Mouse (Mus musculus): ENCODE data around the gene Pym1. TPM values are rescaled to one million over a fixed set of nuclear protein-coding genes. Genes with fewer than 3 reads are reported as not detected.

The Pym1 gene
- polyA plus RNA-seq, 1 experiment from 2014 or later: 45.9 TPM

- H3K27me3 ChIP-seq (ENCODE audit: control insufficient read depth, insufficient read depth, low read length): peaks cover 6% of the 10 kb centered on the region
- WGBS: 33% methylated on average over 9 of the region's 9 CpGs
- peak overlapping the region; percentile 73 for H3K4me3 ChIP-seq (ENCODE audit: low read depth, low read length)
- H3K9ac ChIP-seq (replicated peaks; ENCODE audit: low read length): peak overlapping the region; percentile 83
- peak overlapping the region; percentile 79 for H3K4me2 ChIP-seq (ENCODE audit: low read depth, low read length)
- H3K27ac ChIP-seq (replicated peaks; ENCODE audit: low read depth, low read length): peak overlapping the region; percentile 97
- H3K36me3 ChIP-seq (replicated peaks; ENCODE audit: control insufficient read depth, insufficient read depth, low read depth, low read length): no peaks in the 10 kb centered on the region
- ATAC-seq (replicated peaks; ENCODE audit: insufficient number of reproducible peaks, low FRiP score, low TSS enrichment, low read depth) (no peak), DNase-seq (ENCODE audit: low spot score) (no peak)
- H3K9me3 ChIP-seq (replicated peaks; ENCODE audit: control insufficient read depth, low read length): no peaks in the 10 kb centered on the region
- H3K4me1 ChIP-seq (ENCODE audit: control insufficient read depth, insufficient read depth, low read length): peaks cover 4% of the 10 kb centered on the region; the same call in 1 of the 2 replicates
Measured at GRCm38 (mm10) chr10:128746972-128747645, 580 bp upstream of the Pym1 start.

GRCm38 (mm10) chr10:128748252-128748864, 669 bp downstream of the Pym1 start:
- peak overlapping the region; percentile 79 for H3K4me2 ChIP-seq (ENCODE audit: low read depth, low read length)
- no peaks in the 10 kb centered on the region for H3K36me3 ChIP-seq (replicated peaks; ENCODE audit: control insufficient read depth, insufficient read depth, low read depth, low read length)
- peak overlapping the region; percentile 73 for H3K4me3 ChIP-seq (ENCODE audit: low read depth, low read length)
- no peaks in the 10 kb centered on the region for H3K9me3 ChIP-seq (replicated peaks; ENCODE audit: control insufficient read depth, low read length)
- peak overlapping the region; percentile 97 for H3K27ac ChIP-seq (replicated peaks; ENCODE audit: low read depth, low read length)
- WGBS: 0% methylated on average over 34 of the region's 37 CpGs
- DNase-seq (ENCODE audit: low spot score) (peak; percentile 96), ATAC-seq (replicated peaks; ENCODE audit: insufficient number of reproducible peaks, low FRiP score, low TSS enrichment, low read depth) (peak; percentile 84)
- H3K4me1 ChIP-seq (ENCODE audit: control insufficient read depth, insufficient read depth, low read length): peaks cover 4% of the 10 kb centered on the region; the same call in 1 of the 2 replicates
- peak overlapping the region; percentile 83 for H3K9ac ChIP-seq (replicated peaks; ENCODE audit: low read length)
- H3K27me3 ChIP-seq (ENCODE audit: control insufficient read depth, insufficient read depth, low read length): no peaks in the 10 kb centered on the region

- DNase-seq (ENCODE audit: low spot score) (peak; percentile 20), ATAC-seq (replicated peaks; ENCODE audit: insufficient number of reproducible peaks, low FRiP score, low TSS enrichment, low read depth) (no peak)
- Histone ChIP-seq H3K27ac (replicated peaks; ENCODE audit: low read depth, low read length) (no peak overlapping the region), H3K27me3 (ENCODE audit: control insufficient read depth, insufficient read depth, low read length) (no peaks in the 10 kb centered on the region), H3K4me1 (ENCODE audit: control insufficient read depth, insufficient read depth, low read length) (no peaks in the 10 kb centered on the region), H3K9ac (replicated peaks; ENCODE audit: low read length) (no peak overlapping the region), H3K4me3 (ENCODE audit: low read depth, low read length) (no peak overlapping the region), H3K36me3 (replicated peaks; ENCODE audit: control insufficient read depth, insufficient read depth, low read depth, low read length) (no peaks in the 10 kb centered on the region), H3K9me3 (replicated peaks; ENCODE audit: control insufficient read depth, low read length) (no peaks in the 10 kb centered on the region), H3K4me2 (ENCODE audit: low read depth, low read length) (no peak overlapping the region)
- WGBS: 78% methylated on average over 2 of the region's 2 CpGs
Measured at GRCm38 (mm10) chr10:128772895-128773294, 25.2 kb downstream of the Pym1 start.

- H3K36me3 ChIP-seq (replicated peaks; ENCODE audit: control insufficient read depth, insufficient read depth, low read depth, low read length): no peaks in the 10 kb centered on the region
- H3K9ac ChIP-seq (replicated peaks; ENCODE audit: low read length): no peak overlapping the region
- DNase-seq (ENCODE audit: low spot score): peak; percentile 48
- H3K4me3 ChIP-seq (ENCODE audit: low read depth, low read length): no peak overlapping the region
- no peaks in the 10 kb centered on the region for H3K27me3 ChIP-seq (ENCODE audit: control insufficient read depth, insufficient read depth, low read length)
- H3K27ac ChIP-seq (replicated peaks; ENCODE audit: low read depth, low read length): no peak overlapping the region
- H3K4me1 ChIP-seq (ENCODE audit: control insufficient read depth, insufficient read depth, low read length): no peaks in the 10 kb centered on the region
- 17% methylated on average over 5 of the region's 5 CpGs for WGBS
- no peaks in the 10 kb centered on the region for H3K9me3 ChIP-seq (replicated peaks; ENCODE audit: control insufficient read depth, low read length)
- no peak for ATAC-seq (replicated peaks; ENCODE audit: insufficient number of reproducible peaks, low FRiP score, low TSS enrichment, low read depth)
- H3K4me2 ChIP-seq (ENCODE audit: low read depth, low read length): no peak overlapping the region
Measured at GRCm38 (mm10) chr10:128773685-128774084, 26.0 kb downstream of the Pym1 start.

GRCm38 (mm10) chr10:128778441-128778840, 30.8 kb downstream of the Pym1 start:
- Histone ChIP-seq H3K36me3 (replicated peaks; ENCODE audit: control insufficient read depth, insufficient read depth, low read depth, low read length) (no peaks in the 10 kb centered on the region), H3K4me3 (ENCODE audit: low read depth, low read length) (no peak overlapping the region), H3K4me1 (ENCODE audit: control insufficient read depth, insufficient read depth, low read length) (no peaks in the 10 kb centered on the region), H3K27me3 (ENCODE audit: control insufficient read depth, insufficient read depth, low read length) (no peaks in the 10 kb centered on the region), H3K27ac (replicated peaks; ENCODE audit: low read depth, low read length) (no peak overlapping the region; the same call in 1 of the 2 replicates), H3K4me2 (ENCODE audit: low read depth, low read length) (no peak overlapping the region), H3K9ac (replicated peaks; ENCODE audit: low read length) (no peak overlapping the region), H3K9me3 (replicated peaks; ENCODE audit: control insufficient read depth, low read length) (no peaks in the 10 kb centered on the region)
- DNase-seq (ENCODE audit: low spot score): no peak
- 83% methylated on average over 2 of the region's 2 CpGs for WGBS
- ATAC-seq (replicated peaks; ENCODE audit: insufficient number of reproducible peaks, low FRiP score, low TSS enrichment, low read depth): no peak

GRCm38 (mm10) chr10:128779011-128779795, 31.5 kb downstream of the Pym1 start:
- H3K9ac ChIP-seq (replicated peaks; ENCODE audit: low read length): peak overlapping the region; percentile 43
- H3K27ac ChIP-seq (replicated peaks; ENCODE audit: low read depth, low read length): peak overlapping the region; percentile 81
- ATAC-seq (replicated peaks; ENCODE audit: insufficient number of reproducible peaks, low FRiP score, low TSS enrichment, low read depth): peak; percentile 93

GRCm38 (mm10) chr10:128780200-128780599, 32.5 kb downstream of the Pym1 start:
- Histone ChIP-seq H3K9ac (replicated peaks; ENCODE audit: low read length) (no peak overlapping the region), H3K27ac (replicated peaks; ENCODE audit: low read depth, low read length) (no peak overlapping the region), H3K9me3 (replicated peaks; ENCODE audit: control insufficient read depth, low read length) (no peaks in the 10 kb centered on the region; the same call in none of the 2 replicates), H3K4me1 (ENCODE audit: control insufficient read depth, insufficient read depth, low read length) (no peaks in the 10 kb centered on the region), H3K4me2 (ENCODE audit: low read depth, low read length) (no peak overlapping the region), H3K27me3 (ENCODE audit: control insufficient read depth, insufficient read depth, low read length) (no peaks in the 10 kb centered on the region), H3K4me3 (ENCODE audit: low read depth, low read length) (no peak overlapping the region), H3K36me3 (replicated peaks; ENCODE audit: control insufficient read depth, insufficient read depth, low read depth, low read length) (no peaks in the 10 kb centered on the region)
- ATAC-seq (replicated peaks; ENCODE audit: insufficient number of reproducible peaks, low FRiP score, low TSS enrichment, low read depth): no peak
- DNase-seq (ENCODE audit: low spot score): no peak
- WGBS: 81% methylated on average over 1 of the region's 1 CpGs

More at GRCm38 (mm10) chr10:128779011-128779795, 31.5 kb downstream of the Pym1 start:
- H3K27me3 ChIP-seq (ENCODE audit: control insufficient read depth, insufficient read depth, low read length): no peaks in the 10 kb centered on the region
- DNase-seq (ENCODE audit: low spot score): peak; percentile 91
- H3K4me1 ChIP-seq (ENCODE audit: control insufficient read depth, insufficient read depth, low read length): no peaks in the 10 kb centered on the region
- no peak overlapping the region for H3K4me3 ChIP-seq (ENCODE audit: low read depth, low read length)
- H3K4me2 ChIP-seq (ENCODE audit: low read depth, low read length): no peak overlapping the region
- H3K9me3 ChIP-seq (replicated peaks; ENCODE audit: control insufficient read depth, low read length): no peaks in the 10 kb centered on the region; the same call in 1 of the 2 replicates
- 17% methylated on average over 8 of the region's 8 CpGs for WGBS
- H3K36me3 ChIP-seq (replicated peaks; ENCODE audit: control insufficient read depth, insufficient read depth, low read depth, low read length): no peaks in the 10 kb centered on the region
